7 mouse cellular contexts compared by ENCODE assay signal in the genomic region with DNA sequence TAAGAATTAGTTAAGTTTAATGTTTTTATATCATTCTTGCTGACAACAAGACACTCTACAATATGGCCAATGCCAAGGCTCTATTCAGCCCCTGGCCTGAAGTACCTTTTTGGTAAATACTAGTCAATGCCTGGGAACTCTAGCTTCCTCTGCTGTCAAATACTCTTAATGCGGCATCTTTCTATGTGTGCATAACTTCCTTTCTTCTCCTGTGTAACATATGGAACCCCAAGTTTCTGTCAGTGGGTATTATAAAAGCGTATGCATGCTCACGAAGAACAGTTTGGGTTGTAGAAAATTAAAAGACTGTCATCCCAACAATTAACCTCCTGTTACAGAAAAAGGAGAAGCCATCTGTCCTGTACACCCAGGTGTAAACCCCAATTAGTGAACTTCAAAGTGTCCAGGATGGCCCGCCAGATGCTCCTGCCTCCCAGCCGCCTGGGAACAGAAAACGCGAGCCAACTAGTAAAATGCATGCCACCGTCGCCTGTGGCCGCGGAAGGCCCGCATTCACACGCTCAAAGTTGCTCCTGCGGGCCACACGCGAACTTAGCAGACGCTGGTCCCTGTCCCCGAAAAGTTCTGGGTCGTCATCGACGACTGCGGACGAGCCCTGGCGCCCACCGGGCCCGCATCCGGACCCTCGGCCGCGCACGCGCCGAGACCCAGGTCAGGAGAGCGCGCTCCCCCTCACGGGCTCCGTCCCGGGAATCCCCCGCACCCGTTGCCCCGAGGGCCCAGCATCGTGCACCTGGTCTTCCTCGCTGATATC. TPM values are rescaled to one million over a fixed set of nuclear protein-coding genes. Genes with fewer than 3 reads are reported as not detected.
DNase-seq lines count a peak whose midpoint lies in the region; ATAC-seq lines count a peak whose summit lies in the region.

No protein-coding gene starts in this region.

- WGBS in embryonic facial prominence, embryonic 13.5 days: 1% methylated on average over 42 of the region's 43 CpGs
- WGBS in intestine, embryonic 15.5 days: under 1% methylated on average over 43 of the region's 43 CpGs
- under 1% methylated on average over 42 of the region's 43 CpGs for WGBS in neural tube, embryonic 15.5 days

- peak overlapping the region; percentile 82 for H3K4me2 ChIP-seq in embryonic facial prominence, embryonic 13.5 days
- H3K4me2 ChIP-seq in intestine, embryonic 15.5 days (replicated peaks): peak overlapping the region; percentile 63
- H3K4me2 ChIP-seq in neural tube, embryonic 15.5 days: peak overlapping the region; percentile 67

- intact Hi-C loops in left cerebral cortex, postnatal 25 days (cut with DNase I): no loop called here

- H3K36me3 ChIP-seq in embryonic facial prominence, embryonic 13.5 days: peaks cover 22% of the 10 kb centered on the region
- H3K36me3 ChIP-seq in intestine, embryonic 15.5 days: peaks cover 11% of the 10 kb centered on the region
- peaks cover 22% of the 10 kb centered on the region for H3K36me3 ChIP-seq in neural tube, embryonic 15.5 days

- DNase-seq in retina, embryonic 14.5 days (ENCODE audit: low spot score): peak; percentile 19
- no peak for DNase-seq in retina, postnatal 1 day
- DNase-seq in embryo, embryonic 10 days (ENCODE audit: low spot score): no peak
- no peak for DNase-seq in left cerebral cortex, postnatal 25 days (ENCODE audit: low spot score in 2 of 2)

- H3K9ac ChIP-seq in embryonic facial prominence, embryonic 13.5 days: peak overlapping the region; percentile 96
- peak overlapping the region; percentile 95 for H3K9ac ChIP-seq in intestine, embryonic 15.5 days
- H3K9ac ChIP-seq in neural tube, embryonic 15.5 days (replicated peaks): peak overlapping the region; percentile 83

- no peaks in the 10 kb centered on the region for H3K27me3 ChIP-seq in embryonic facial prominence, embryonic 13.5 days
- H3K27me3 ChIP-seq in intestine, embryonic 15.5 days (replicated peaks): no peaks in the 10 kb centered on the region
- H3K27me3 ChIP-seq in neural tube, embryonic 15.5 days (replicated peaks): no peaks in the 10 kb centered on the region

- peak overlapping the region; percentile 63 for H3K27ac ChIP-seq in embryonic facial prominence, embryonic 13.5 days
- peak overlapping the region; percentile 71 for H3K27ac ChIP-seq in intestine, embryonic 15.5 days
- peak overlapping the region; percentile 82 for H3K27ac ChIP-seq in neural tube, embryonic 15.5 days (replicated peaks)

- peak overlapping the region; percentile 95 for H3K4me3 ChIP-seq in embryonic facial prominence, embryonic 13.5 days
- peak overlapping the region; percentile 89 for H3K4me3 ChIP-seq in intestine, embryonic 15.5 days (replicated peaks)
- peak overlapping the region; percentile 98 for H3K4me3 ChIP-seq in neural tube, embryonic 15.5 days (replicated peaks)

- peak; percentile 73 for ATAC-seq in embryonic facial prominence, embryonic 13.5 days (ENCODE audit: insufficient number of reproducible peaks, insufficient read depth, low FRiP score, low TSS enrichment, low read depth)
- peak; percentile 86 for ATAC-seq in intestine, embryonic 15.5 days
- ATAC-seq in neural tube, embryonic 15.5 days (ENCODE audit: low FRiP score): peak; percentile 90

- peaks cover 10% of the 10 kb centered on the region for H3K4me1 ChIP-seq in embryonic facial prominence, embryonic 13.5 days
- H3K4me1 ChIP-seq in intestine, embryonic 15.5 days (replicated peaks): 0 out of 2 replicates have a peak, but pooled peaks cover 2% of the 10 kb centered on the region
- peaks cover 19% of the 10 kb centered on the region for H3K4me1 ChIP-seq in neural tube, embryonic 15.5 days

- H3K9me3 ChIP-seq in embryonic facial prominence, embryonic 13.5 days: no peaks in the 10 kb centered on the region
- no peaks in the 10 kb centered on the region for H3K9me3 ChIP-seq in intestine, embryonic 15.5 days
- H3K9me3 ChIP-seq in neural tube, embryonic 15.5 days (replicated peaks): no peaks in the 10 kb centered on the region

RNA-seq across cellular contexts. Expression of a gene that starts 0.5 kb away (rescaled TPM):
- 270 and 278 TPM in 2 replicates for polyA plus RNA-seq in embryonic facial prominence, embryonic 13.5 days (2015; fragmentation: Nextera tagmentation; extraction: Ambion mirVana)
- polyA plus RNA-seq in intestine, embryonic 15.5 days (2015; fragmentation: Nextera tagmentation; extraction: Ambion mirVana): 253 and 266 TPM in 2 replicates
- 167 and 189 TPM in 2 replicates for polyA plus RNA-seq in neural tube, embryonic 15.5 days (2015; fragmentation: Nextera tagmentation; extraction: Ambion mirVana)
- 10 to 100 TPM; 84.7 to 88.2 TPM for total RNA-seq in left cerebral cortex, postnatal 25 days (2021)
